Mouse (Mus musculus): ENCODE measurements at regions not wholly inside any gene's neighbourhood (a gene's known extent, or its start where the extent isn't known, plus 50 kb on each side); places are given as distances from the start of the nearest gene placed in this dataset.

DNA sequence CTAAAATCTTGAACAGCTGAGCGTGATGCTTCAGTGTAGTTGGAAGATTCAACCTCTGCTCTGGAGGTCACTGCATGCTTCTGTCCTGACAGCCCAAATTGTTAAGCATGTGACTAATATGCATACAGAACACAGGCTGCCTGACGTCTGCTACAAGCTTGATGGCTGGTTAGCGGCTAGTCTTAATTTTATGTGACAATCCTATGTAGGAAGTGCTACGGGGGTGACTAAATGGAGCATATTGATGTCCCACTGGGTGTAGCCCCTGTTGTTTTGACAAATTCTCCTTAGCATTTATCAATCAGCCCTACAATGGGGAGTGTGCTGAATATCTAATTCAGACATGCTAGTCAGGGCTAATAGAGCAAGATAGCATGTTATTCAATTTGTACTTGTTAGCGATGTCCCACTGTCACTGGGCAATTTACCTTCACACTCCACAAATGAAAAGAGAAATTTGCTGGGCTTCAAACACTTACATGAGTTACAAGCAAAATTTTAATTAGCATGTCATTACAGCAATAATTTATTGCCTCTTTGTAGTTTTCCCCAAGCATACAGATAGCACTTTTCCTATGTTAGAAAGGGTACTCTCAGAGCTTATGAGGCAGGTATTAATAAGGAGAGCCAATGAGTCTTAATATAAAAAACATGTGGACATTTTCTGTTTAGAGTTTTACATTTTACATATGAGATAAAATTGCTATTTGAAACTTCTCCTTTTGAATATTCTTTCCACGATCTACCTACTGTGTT lies 188.3 kb upstream of the Isl1 start:
- TF ChIP-seq CTCF (IDR thresholded peaks at IDR 0.05; ENCODE audit: low read depth) = no peak
- no peak for TF ChIP-seq EP300 (optimal IDR thresholded peaks at IDR 0.05)

Measured in stomach, postnatal 0 days (tissue).